Mouse (Mus musculus) thymus, postnatal 25 days (tissue): ENCODE data around the gene Ilf2.
A peak's percentile ranks its signal among the peaks of the same experiment; 100 is the strongest.

ENCODE experiments used
- DNase-seq: peaks from one replicate; pipeline ENCODE4 v3.0.0; 2022

Ilf2 gene

DNA sequence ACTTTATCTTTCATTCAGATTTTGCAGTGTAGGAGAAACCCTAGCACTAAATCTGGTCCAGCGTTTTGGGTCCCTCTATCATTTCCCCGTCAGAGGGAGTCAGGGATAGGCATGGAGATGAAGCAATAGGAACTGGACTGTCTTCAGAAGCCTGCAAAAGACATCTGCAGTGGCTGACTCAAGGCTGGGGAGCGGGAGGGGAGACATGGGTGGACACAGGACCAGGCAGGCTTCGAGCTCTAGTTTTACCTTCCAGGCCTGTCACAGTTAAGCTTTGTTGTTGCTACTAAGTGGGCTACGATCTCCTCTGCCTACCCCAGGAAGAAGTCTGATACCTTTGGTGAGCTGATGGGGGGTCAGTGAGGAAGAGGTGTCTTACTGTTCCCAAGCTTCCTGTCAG is 36.4 kb downstream of the Ilf2 start:
- no peak for DNase-seq

DNA sequence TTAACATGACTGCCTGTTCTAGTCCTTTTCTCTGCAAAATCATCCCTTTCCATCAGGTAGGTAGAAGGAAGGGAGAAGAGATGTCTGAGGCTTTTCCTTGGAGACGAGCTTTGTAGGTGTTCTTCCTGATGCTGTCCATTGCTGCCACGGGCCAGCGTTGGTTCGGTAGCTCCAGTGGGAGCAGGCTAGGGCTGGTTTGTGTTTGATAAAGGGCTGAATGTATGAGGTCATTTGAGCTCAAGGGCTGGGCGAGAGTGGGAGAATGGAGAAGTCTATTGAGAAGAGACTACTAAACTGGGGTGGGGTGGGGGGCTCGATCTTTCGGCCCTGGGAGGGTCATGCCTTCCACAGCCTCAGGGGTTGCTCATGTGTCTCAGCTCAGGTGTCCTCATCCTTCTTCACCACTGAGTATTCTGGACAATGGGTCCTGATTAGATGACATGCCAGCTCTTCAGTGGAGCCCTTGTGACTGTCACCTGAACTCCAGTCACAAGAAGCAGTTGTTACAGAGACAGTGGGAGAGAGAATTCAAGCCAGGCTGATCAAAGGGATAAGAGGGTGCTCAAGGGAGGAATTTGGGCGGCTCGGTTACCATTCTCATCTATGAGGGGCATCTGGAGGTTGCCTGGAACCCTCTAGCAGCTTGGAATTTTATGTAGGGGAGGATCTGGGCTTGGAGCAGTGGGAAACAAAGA is 37.2 kb downstream of the Ilf2 start:
- no peak for DNase-seq

DNA sequence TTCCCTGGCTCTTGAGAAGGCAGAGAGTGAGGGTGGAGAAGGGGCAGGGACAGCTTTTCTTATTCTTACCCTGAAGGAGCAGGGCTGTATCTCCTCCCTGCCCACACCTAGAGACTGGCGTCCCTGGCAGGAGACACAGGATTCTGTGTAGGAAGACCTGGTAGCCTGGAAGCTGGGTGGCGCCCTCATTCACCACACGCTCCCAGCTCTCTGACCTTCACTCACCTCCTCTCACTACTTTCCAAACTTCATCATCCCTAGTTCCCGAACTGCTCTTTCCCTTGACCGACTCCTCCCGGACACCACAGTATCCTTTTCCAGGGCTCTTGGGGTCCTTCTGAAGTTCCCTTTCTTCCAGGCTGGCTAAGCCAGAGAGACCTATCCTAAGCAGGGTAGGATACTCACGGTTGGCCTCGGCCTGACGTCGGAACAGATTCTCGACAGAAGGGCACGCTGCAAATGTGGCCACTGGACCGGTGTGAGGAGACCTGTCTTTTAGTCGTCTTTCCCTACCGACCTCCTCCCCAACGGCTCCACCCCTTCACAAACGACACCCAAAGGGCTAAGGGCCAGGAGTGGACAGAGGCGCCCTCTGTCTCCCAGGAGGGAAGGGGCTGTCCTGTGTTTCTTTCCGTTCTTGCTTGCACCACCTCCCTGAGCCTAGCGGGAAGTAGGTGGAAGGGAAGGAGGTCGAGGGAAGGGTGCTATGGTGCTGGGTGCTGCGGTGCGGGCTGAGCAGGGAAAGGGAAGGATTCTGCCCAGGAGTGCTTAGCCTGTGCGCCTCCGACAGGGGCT is 38.1 kb downstream of the Ilf2 start, which contains the start of the genes S100a1 and S100a13:
Gene S100a1, minus strand, starts transcription at position 597 of the 795 bp plus-strand sequence.
Gene S100a13, plus strand, starts transcription at position 640 of the 795 bp plus-strand sequence.
- DNase-seq: peak; percentile 34

DNA sequence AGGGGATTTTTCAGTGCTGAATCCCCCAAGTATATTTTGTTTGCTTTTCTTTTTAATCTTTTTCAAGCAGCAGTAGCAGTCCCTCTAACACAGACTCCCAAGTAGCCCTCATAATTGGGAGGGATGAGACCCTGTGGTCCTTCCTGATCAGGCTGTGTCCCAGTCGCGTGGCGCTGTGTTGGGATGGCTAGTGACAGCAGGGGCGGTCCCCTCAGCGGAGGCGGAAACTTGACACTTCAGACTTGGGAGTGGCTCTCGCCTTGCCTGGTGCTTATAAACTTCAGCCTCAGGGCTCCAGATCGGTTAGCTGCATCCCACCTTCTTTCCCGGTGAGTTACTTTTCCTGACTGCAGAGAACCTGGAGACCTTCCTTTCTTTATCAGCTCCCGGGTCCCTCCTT is 38.8 kb downstream of the Ilf2 start:
- peak; percentile 68 for DNase-seq

DNA sequence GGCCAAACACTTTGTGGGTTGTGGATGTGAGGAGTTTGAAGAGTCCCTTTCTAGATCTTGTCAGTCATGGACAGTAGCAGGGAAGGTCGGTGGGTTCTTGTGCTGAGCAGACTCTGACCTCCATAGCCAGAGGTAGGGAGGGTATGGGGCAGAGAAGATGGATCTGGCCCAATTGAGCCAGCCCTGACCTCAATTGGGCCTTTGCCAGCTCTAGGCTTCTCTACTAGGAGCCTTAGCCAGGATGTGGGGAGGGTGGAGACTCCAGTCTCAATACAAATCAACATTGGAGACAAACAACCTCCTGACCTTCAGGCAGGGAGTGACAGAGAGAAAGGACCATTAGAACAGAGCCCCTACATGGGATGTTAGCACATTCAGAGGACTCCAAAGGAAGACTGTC is 39.3 kb downstream of the Ilf2 start:
- DNase-seq: no peak

DNA sequence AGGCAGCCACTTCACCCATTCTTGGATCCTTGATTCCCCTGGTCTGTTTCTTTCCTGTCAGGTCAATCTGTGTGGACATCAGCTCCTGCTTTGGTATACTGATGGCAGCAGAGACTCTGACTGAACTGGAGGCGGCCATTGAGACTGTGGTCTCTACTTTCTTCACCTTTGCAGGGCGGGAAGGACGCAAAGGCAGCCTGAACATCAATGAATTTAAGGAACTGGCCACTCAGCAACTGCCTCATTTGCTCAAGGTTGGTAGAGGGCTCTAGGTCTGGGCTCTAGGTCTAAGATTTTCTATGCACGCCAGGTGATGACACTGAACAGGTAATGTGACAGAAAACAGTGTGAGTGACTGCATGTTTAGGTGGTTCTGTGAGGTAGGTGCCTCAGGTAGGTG is 39.9 kb downstream of the Ilf2 start:
- DNase-seq: no peak

DNA sequence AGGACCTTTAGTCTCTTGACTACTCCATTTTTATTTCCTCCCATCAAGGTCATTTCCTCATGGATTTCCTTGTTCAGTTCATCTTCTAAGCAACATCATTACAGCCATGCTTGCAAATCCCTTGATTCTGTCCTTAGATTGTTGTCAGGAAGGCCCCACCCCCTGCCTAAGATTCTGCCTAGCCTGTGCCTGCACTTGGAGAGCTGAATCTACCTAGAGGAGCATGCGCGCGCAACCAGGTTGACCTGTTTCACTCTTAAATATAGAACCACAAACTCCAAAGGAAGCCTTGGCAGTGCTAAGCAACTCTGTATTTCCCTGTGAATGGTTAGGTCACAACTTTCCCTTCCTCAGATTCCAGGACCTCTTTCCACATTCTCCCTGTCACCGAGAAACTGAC is 41.8 kb downstream of the Ilf2 start:
- DNase-seq: no peak

DNA sequence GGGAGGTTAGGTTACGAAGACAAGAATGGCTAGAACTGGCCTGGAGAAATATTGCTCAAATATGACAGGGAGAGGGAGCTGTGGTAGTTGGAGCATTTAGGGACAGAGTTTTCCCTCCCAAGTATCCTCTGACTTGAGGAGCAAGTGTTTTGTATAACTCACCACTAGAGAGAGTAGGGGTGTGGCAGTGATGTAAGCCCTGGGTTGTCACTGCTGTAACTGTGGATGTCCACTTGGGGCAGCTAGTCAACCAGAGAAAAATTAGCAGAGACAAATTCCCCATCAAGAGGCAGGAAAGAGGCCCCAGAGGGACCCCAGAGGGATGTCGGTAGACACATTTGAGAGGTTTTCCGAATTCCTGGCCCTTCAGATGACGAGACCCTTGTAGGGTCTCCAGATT is 49.5 kb downstream of the Ilf2 start:
- peak; percentile 16 for DNase-seq

DNA sequence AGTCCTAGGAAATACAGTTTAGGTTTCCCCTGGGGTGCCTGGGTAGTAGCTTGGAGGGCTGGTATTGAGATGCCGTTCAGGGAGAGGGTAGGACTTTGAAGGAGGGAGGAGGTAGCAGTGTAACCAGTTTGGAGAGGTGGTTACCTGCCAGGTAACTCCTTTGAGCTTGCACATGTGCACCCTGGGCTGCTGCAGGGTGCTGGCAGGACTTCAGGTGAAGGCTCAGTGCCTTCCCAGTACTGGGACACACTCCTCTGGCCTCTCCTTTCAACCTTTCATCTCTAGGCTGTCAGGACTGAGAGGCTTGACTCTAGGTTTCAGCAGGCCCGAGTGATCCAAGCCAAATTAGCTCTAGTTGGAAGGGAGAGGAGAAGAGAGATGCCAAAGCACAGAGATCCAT is 50.1 kb downstream of the Ilf2 start:
- DNase-seq: no peak

DNA sequence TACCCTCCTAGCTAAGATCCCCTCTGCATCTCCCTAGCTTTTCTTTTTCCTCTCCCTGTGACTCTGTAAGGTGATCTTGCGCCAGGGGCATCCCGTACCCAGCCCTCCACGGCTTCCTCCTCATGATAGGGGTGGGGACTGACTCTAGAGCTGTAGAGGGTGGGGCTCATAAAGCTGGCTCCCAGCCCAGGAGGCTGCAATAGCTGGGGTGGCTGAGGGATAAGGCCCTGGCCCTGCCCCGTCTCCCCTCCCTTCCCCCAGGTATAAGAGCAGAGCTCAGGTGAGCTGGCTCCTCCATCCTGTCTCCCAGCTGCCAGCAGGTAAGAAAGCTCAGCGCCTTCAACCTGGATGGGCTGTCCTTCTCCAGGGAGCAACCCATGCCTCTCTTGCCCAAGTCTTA is 50.7 kb downstream of the Ilf2 start, which contains the start of gene S100a14:
Gene S100a14, plus strand, starts transcription at position 277 of the 400 bp plus-strand sequence.
- no peak for DNase-seq

DNA sequence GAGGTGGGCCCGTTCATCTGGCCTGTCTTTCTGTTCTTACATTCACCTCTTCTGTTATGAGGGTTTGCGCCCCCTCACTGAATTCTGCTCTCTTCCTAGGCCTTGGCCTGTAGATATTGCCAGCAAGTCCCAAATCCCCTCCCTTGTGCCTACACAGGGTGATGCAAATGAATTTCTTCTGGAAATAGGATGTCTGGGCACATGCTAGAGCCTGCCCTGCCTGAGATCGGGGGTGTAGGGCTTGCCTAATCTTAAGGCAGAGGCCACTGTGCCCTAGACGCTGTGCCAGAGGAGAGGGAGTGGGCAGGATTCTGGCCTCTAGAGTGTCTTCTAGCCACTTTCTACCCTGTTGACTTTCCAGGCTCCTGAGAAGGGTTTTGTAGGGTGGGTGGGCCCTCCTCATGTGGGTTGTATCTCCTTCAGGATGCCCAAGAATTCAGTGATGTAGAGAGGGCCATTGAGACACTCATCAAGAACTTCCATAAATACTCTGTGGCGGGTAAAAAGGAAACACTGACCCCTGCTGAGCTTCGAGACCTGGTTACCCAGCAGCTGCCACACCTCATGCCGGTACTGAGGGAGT is 51.5 kb downstream of the Ilf2 start:
- no peak for DNase-seq

DNA sequence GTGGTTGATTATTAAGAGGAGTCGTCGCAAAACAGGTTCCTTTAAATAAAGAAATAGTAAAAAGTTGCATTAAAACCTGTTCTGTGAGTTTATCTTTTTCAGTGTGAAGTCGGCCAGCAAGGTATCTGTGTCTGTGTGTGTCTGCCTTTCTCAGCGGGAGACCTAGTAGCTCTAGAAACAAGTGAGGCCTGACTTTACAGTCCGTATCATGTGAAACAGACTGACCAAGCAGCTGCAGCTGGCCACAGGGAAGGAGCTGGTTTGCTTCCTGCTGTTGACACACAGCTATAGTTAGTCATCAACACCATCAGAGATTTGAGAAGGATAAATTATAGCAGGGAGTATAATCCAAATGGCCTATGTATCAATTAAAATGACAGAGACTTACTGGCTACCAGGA is 55.8 kb downstream of the Ilf2 start:
- DNase-seq: no peak

DNA sequence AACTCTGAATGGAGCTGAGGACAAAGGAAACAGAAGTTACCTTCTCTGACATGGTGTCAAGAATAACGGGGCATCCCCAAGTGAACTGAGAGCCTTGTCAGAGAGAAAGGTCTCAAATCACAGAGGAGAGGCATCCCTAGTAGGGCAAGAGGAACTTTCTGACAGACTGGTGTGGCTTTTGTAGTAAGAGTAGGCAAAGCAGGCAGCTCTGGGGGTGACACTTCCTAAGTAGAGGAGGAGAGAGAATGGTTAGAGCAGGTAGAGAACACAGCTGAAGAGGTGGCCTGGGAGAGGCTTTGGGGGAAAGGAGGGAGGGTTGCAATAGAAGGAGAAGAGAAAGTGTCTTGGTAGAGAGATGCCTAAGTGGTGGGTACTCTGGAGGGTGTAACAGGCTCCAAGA is 59.5 kb downstream of the Ilf2 start:
- no peak for DNase-seq

DNA sequence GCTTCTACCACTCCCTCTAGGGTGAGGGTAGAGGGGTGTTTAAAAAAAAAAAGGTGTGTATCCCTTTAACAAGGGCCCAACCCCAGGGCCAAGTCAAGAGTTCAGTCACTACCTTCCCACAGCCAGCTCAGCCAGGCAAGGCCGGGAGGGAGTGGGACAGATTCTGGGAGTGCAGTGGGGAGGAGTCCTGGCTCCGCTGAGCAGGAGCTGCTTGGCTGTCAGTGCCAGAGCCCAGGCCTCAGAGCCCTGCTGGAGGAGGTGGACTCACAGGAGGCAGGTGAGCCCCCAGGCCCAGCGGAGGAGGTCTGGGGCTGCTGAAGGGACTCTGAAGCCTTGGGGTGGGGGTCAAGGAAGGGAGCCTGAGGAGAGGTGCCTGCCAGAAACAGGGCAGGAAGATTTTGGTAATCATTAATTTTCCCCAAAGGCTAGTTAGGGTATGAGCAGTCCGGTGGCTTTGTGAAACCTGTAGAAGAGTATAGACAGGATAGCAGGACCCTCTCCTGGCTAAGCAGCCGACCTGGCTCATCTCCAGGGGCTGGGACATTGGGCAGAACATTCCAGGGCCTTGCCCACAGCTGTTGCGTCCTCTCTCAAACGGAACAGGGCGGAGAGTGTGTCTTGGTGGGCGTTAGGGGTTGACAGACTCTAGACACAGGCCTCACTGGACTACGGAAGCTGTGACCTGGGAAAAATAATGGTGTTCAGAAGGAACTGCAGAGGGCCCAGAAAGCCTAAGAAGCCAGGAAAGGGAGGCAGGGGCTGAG is 61.4 kb downstream of the Ilf2 start, which contains the start of gene S100a16:
Gene S100a16, plus strand, starts transcription at position 114 of the 764 bp plus-strand sequence.
- no peak for DNase-seq

DNA sequence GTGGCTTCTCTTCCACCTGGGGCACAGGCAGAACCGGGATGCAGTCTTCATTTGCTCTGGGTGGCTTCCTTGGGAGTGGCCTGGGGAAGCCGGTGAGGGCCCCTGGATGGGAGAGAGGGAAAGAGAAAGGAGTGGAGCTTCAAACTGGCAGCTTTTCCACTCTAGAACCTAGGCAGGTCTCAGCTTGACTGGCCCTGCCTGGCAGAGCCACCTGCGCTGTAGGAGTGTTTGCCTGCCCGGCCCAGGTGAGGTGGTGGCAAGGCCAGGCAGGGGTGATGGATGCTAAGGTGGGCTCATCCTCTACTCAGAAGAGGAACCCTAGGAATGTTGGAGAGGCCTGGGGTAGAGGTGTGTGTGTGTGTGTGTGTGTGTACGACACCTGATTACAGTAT is 62.0 kb downstream of the Ilf2 start:
- DNase-seq: no peak
